Mouse (Mus musculus): ENCODE data around the gene Alg13.

- no peak for TF ChIP-seq TAL1 (IDR thresholded peaks at IDR 0.05; ENCODE audit: low read length)
- TF ChIP-seq GATA1 (IDR thresholded peaks at IDR 0.05; ENCODE audit: low read length) = no peak
Measured at GRCm38 (mm10) chrX:144315028-144315427, 2.6 kb upstream of the Alg13 start.
